Mouse (Mus musculus): ENCODE data around the gene Hmcn2. TPM values are rescaled to one million over a fixed set of nuclear protein-coding genes. Genes with fewer than 3 reads are reported as not detected.

The Hmcn2 gene
- polyA plus RNA-seq, 1 experiment from 2014 or later: 0.12 TPM

DNA sequence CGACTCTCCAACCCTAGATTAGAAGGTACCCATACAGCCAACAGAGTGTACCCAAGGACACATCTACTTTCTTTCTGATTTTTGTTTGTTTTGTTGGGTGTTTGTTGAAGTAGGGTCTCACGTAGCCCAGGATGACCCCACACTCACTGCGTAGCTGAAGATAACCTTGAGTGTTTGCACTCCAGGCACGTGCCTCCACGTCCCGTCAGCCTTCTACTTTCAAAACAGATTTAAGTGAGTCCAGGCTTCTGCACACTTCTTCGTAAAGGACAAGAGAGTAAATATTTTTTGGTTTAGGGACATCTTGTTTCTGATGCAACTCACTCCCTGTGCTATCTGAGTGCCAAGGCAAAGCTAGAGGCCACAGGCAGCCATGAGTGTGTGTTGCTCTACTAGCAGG, 149.0 kb downstream of the Hmcn2 start:
- 91% methylated on average over 7 of the region's 7 CpGs for WGBS
- Histone ChIP-seq H3K27me3 (peaks cover 78% of the 10 kb centered on the region), H3K4me1 (replicated peaks) (peaks cover 10% of the 10 kb centered on the region), H3K27ac (no peak overlapping the region), H3K4me3 (no peak overlapping the region), H3K36me3 (no peaks in the 10 kb centered on the region), H3K9me3 (no peaks in the 10 kb centered on the region), H3K9ac (no peak overlapping the region), H3K4me2 (no peak overlapping the region)
- ATAC-seq (ENCODE audit: low FRiP score): no peak

DNA sequence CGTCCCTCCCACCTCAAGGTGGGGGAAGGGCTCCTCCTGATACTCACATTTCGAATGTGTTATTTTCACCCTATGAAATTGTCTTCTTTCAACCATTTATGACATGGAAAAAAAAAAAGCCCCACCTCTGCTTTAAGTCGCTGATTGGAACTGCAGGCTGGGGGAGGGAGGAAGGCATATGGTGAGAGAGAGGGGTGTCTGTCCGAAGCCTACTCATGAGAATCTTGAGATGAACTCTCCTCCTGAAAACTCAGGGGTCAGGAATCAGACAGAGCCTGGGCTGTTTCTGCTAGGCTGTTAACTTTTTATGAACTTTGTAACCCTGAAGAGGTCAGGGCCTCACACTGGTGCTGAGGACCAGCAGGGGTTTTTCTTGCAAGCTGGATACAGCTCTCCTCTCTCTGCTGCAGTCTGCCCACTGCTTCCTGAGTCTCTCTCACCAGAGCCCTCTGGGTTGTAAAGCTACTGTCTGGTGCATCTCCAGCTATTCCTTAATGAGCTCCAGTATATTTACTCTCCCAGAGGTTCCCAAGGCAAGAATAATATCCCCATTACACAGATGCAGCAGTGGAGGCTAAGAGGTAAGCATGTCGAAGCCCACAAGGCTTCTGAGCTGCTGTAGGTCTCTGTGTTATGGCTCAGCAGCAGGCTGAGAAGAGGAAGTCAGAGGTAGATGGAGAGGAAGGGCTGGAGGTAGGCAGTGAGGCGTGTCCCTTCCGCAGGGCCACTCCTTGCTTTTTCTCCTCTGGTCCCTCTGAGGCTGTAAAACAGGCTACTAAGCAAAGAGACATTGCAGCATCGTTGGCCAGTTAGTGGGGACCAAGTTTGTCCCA, 149.7 kb downstream of the Hmcn2 start:
- Histone ChIP-seq H3K4me2 (no peak overlapping the region), H3K4me1 (replicated peaks) (peaks cover 10% of the 10 kb centered on the region), H3K4me3 (no peak overlapping the region), H3K27ac (no peak overlapping the region), H3K9ac (no peak overlapping the region), H3K9me3 (no peaks in the 10 kb centered on the region), H3K36me3 (no peaks in the 10 kb centered on the region), H3K27me3 (peaks cover 78% of the 10 kb centered on the region)
- 62% methylated on average over 8 of the region's 8 CpGs for WGBS
- ATAC-seq (ENCODE audit: low FRiP score): no peak

DNA sequence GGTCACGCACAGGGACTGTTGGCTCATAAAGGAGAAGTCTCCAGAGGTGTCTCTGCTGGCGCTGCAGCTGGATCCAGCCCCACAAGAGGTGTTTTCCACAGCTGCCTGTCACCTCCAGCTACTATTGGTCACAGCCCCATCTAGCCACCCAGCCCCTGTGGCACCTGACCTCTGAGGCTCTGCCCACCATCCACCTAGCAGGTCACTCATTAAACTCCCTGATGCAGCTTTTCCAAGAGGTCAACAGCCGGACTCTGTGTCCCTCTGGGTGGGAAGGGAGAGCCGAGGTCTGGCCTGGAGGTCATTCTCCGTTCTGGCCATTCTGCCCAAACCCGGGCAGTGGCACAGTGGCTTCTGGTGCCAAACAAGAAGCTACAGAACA, 150.3 kb downstream of the Hmcn2 start:
- H3K27me3 ChIP-seq: peaks cover 78% of the 10 kb centered on the region
- no peaks in the 10 kb centered on the region for H3K9me3 ChIP-seq
- no peak for ATAC-seq (ENCODE audit: low FRiP score)
- WGBS: 85% methylated on average over 6 of the region's 6 CpGs
- no peaks in the 10 kb centered on the region for H3K36me3 ChIP-seq
- H3K4me3 ChIP-seq: no peak overlapping the region
- no peak overlapping the region for H3K4me2 ChIP-seq
- no peak overlapping the region for H3K27ac ChIP-seq
- peaks cover 13% of the 10 kb centered on the region for H3K4me1 ChIP-seq (replicated peaks)
- H3K9ac ChIP-seq: no peak overlapping the region

DNA sequence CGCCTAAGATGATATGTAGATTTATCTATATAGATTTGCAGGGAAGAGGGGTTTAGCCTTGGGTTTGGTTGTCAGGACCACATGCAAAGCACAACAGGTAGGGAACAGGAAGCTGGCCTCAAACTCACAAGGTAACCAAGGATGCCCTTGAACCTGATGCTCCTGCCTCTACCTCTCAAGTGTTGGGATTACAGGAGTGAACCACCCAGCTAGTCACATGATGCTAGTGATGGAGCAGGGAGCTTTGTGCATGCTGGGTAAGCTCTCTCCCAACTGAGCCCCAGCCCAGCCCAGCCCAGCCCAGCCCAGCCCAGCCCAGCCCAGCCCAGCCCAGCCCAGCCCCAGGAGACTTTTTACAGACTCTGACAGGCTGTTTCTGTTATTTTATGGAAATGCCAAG, 153.2 kb downstream of the Hmcn2 start:
- Histone ChIP-seq H3K27me3 (peaks cover 79% of the 10 kb centered on the region), H3K4me1 (replicated peaks) (peaks cover 15% of the 10 kb centered on the region), H3K27ac (no peak overlapping the region), H3K4me2 (no peak overlapping the region), H3K9me3 (no peaks in the 10 kb centered on the region), H3K9ac (no peak overlapping the region), H3K36me3 (no peaks in the 10 kb centered on the region), H3K4me3 (no peak overlapping the region)
- WGBS: 86% methylated on average over 1 of the region's 1 CpGs
- no peak for ATAC-seq (ENCODE audit: low FRiP score)

DNA sequence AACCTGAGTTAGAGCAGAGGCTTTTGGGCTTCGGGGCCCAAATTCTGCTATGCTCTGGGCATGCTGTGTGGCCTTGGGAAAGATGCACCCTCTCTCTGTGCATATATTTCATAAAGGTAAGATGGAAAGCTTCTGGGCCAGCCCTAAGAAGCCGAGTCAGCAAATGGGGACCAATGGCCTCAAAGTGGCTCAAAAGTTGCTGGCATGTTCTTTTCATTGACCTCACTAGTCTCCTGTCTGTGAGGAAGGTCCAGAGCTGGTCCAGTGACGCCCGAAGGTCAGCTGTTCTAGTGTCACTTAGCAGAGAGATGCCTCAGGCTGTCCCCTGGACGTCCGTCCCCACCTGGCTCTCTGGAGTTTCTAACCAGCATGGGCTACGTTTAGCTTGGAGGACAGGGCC, 154.6 kb downstream of the Hmcn2 start:
- no peaks in the 10 kb centered on the region for H3K9me3 ChIP-seq
- H3K36me3 ChIP-seq: no peaks in the 10 kb centered on the region
- no peak for ATAC-seq (ENCODE audit: low FRiP score)
- H3K9ac ChIP-seq: no peak overlapping the region
- WGBS: 75% methylated on average over 7 of the region's 7 CpGs
- H3K4me1 ChIP-seq (replicated peaks): peaks cover 15% of the 10 kb centered on the region
- no peak overlapping the region for H3K4me3 ChIP-seq
- no peak overlapping the region for H3K4me2 ChIP-seq
- no peak overlapping the region for H3K27ac ChIP-seq
- H3K27me3 ChIP-seq: peaks cover 77% of the 10 kb centered on the region

DNA sequence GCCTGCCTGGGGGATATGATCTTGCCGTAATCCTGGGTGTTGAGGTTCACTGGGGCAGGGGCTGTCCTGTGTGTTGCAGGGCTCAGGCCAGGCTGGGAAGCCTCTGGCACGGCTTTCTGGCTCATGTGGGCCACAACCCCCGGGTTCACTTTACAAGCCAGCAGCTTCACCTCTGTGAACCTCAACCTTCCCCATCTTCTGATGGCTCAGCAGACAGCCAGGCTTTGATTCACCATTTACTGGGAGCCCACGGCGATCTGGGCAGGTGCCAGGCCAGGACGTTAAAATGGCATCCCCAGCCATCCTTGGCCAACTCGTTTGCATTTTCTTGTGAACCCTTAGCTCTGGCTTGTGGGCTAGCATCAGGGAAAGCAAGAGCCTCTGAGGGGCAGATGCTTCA, 155.3 kb downstream of the Hmcn2 start:
- Histone ChIP-seq H3K9me3 (no peaks in the 10 kb centered on the region), H3K9ac (peak overlapping the region; percentile 66), H3K27ac (no peak overlapping the region), H3K4me3 (peak overlapping the region; percentile 44), H3K4me1 (replicated peaks) (peaks cover 15% of the 10 kb centered on the region), H3K27me3 (peaks cover 72% of the 10 kb centered on the region), H3K4me2 (peak overlapping the region; percentile 86), H3K36me3 (no peaks in the 10 kb centered on the region)
- no peak for ATAC-seq (ENCODE audit: low FRiP score)
- WGBS: 26% methylated on average over 7 of the region's 7 CpGs

DNA sequence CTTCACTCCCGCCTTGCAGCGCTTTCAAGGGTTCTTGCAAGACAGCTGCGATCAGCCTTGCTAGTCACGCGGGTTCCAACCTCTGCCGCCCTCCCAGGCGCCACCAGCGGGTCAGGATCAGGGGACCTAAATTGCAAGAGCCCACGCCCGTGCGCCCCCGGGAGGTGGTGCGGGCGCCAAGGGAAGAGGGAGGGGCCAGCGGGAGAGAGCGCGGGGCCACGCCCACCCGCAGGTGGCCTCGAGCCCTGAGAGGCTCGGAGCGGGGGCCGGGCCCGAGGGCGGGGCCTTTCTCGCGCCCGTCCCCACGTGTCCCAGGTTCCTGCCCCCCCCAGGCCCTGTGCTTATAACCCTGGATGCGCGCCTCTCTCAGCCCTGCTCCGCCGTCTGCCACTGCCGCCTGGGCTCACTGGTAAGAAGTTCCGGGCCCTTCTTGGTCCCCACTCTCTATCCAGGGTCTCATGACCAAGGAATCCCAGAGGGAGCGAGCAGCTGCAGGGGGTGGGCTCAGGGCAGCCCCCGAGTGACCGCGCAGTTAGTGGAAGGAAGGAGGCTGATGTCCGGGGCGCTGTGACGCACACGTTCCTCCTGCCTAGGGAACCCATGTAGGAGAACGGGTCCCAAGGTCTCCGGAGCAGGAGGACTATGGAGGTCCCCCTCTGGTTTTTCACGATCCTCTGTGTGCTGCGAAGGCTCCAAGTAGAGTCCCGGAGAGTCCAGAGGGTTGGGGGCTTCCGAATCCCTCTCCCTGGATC, 155.9 kb downstream of the Hmcn2 start, which contains the start of gene Ass1:
TSS of gene Ass1 (plus strand) at position 277 of the 752 bp plus-strand sequence.
- Histone ChIP-seq H3K27me3 (peaks cover 72% of the 10 kb centered on the region), H3K4me1 (replicated peaks) (peaks cover 21% of the 10 kb centered on the region), H3K4me3 (peak within 1 kb of the TSS; percentile 44), H3K4me2 (peak within 1 kb of the TSS; percentile 86), H3K36me3 (no peaks in the 10 kb centered on the region), H3K27ac (no peak within 1 kb of the TSS), H3K9ac (peak within 1 kb of the TSS; percentile 66), H3K9me3 (no peaks in the 10 kb centered on the region)
- 1% methylated on average over 41 of the region's 49 CpGs for WGBS
- peak; percentile 62 for ATAC-seq (ENCODE audit: low FRiP score)

DNA sequence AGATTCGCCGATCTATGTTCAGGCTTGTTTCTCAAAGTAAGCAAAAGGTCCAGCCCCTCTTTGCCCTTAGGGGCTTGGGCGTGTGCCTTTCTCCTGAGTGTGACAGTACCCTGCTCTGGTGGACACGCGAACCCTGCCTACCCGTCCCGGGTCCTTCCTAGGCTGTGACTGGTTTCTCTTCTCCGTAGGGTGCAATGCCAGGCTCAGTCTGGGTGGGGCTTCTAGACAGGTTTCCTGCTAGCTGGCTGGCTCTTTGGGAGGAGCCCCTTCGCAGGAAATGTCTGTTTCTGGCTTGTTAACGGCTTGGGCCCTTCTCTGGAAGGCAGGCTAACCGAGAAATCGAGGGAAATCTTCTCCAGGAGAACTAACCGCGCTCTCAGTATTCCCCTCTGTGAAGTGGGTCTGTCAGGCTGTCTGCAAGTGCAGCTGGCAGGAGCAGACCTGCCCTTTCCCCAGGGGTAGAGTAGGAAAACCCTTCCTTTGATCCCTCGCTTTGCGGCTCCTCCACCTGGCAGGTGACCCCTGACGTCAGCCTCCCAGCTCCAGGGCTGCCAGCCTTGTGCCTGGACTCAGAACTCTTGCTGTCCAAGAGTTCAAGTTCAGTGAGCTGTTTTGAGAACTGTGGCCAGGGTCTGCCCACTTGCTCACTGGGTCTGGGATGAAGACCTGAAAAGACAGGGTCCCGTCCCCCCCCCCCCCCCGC, 156.6 kb downstream of the Hmcn2 start:
- H3K4me3 ChIP-seq: peak overlapping the region; percentile 44
- ATAC-seq (ENCODE audit: low FRiP score): no peak
- WGBS: 9% methylated on average over 19 of the region's 19 CpGs
- no peak overlapping the region for H3K27ac ChIP-seq
- H3K4me1 ChIP-seq (replicated peaks): peaks cover 21% of the 10 kb centered on the region
- H3K4me2 ChIP-seq: peak overlapping the region; percentile 86
- peak overlapping the region; percentile 66; the same call in 1 of the 2 replicates for H3K9ac ChIP-seq
- H3K36me3 ChIP-seq: no peaks in the 10 kb centered on the region
- H3K9me3 ChIP-seq: no peaks in the 10 kb centered on the region
- peaks cover 71% of the 10 kb centered on the region for H3K27me3 ChIP-seq

DNA sequence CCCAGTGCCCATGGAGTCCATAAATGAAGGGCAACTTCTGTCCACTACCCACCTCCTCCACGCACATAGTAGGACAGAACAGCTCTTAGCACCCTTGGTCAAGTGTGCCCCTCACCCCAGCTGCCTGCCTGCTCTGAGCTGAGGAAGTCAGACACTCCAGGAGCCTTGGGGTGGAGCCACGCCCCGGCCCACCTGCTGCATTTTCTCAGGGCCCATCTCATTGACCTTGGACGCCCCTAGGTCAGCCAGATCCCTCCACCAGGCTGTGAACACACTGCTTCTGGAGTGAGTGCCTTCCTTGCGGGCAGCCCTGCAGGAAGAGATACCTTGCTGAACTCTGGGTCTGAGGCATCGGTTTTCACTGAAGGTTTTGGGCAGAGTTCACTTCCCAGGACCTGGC, 157.4 kb downstream of the Hmcn2 start:
- Histone ChIP-seq H3K36me3 (no peaks in the 10 kb centered on the region), H3K27me3 (peaks cover 75% of the 10 kb centered on the region), H3K4me3 (no peak overlapping the region), H3K9me3 (no peaks in the 10 kb centered on the region), H3K4me2 (no peak overlapping the region), H3K4me1 (replicated peaks) (peaks cover 27% of the 10 kb centered on the region), H3K9ac (no peak overlapping the region), H3K27ac (no peak overlapping the region)
- 41% methylated on average over 6 of the region's 6 CpGs for WGBS
- no peak for ATAC-seq (ENCODE audit: low FRiP score)

DNA sequence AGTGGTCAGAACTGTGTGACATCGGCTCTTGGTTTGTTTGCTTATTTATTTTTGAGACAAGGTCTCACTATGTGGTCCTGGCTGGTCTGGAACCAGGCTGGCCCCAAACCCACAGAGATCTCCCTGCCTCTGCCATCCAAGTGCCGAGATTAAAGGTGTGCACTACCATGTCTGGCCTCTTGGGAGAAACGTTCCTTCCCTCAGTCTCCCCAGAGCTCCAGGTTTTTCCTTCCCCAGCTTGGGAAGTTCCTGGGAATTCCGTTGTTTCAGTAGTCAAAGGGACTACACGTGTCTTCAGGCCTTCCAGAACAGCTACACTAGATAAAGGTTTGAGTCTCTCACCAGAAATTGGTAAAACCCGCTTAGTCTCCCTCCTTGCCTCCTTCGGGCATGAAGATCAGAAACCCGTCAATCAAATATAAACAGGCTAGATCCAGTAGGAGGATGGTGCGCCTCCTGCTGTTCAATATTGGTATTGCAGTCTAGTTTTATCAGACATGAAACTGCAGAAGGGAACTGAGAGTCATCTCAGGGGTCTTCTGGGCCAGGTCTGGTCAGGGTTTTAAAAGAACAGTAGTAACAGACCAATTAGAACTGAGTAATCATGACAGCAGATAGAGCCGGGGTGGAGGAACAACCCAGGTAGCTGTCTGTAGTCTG, 158.3 kb downstream of the Hmcn2 start:
- H3K4me2 ChIP-seq: no peak overlapping the region
- no peak for ATAC-seq (ENCODE audit: low FRiP score)
- H3K9me3 ChIP-seq: no peaks in the 10 kb centered on the region
- peaks cover 80% of the 10 kb centered on the region for H3K27me3 ChIP-seq
- H3K9ac ChIP-seq: no peak overlapping the region
- H3K27ac ChIP-seq: no peak overlapping the region
- H3K4me1 ChIP-seq (replicated peaks): peaks cover 27% of the 10 kb centered on the region
- no peaks in the 10 kb centered on the region for H3K36me3 ChIP-seq
- WGBS: 48% methylated on average over 10 of the region's 10 CpGs
- H3K4me3 ChIP-seq: no peak overlapping the region

DNA sequence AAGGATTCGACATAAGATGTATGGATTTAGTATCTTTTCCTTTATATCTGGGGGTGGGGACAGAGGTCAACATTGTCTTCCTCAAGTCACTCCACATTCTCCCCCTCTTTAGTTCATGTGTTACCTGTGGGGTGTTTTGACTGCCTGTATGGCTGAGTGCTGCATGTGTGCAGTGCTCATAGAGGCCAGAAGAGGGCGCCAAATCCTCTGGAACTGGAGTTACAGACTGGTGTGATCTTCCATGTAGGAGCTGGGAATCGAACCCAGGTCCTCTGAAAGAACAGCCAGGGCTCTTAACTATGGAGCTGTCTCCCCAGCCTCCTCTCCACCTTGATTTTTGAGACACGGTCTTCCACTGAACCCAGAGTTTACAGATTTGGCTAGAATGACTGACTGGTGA, 159.7 kb downstream of the Hmcn2 start:
- Histone ChIP-seq H3K4me3 (no peak overlapping the region), H3K4me1 (replicated peaks) (peaks cover 27% of the 10 kb centered on the region), H3K36me3 (no peaks in the 10 kb centered on the region), H3K9ac (no peak overlapping the region), H3K27me3 (peaks cover 76% of the 10 kb centered on the region), H3K4me2 (no peak overlapping the region), H3K27ac (no peak overlapping the region), H3K9me3 (no peaks in the 10 kb centered on the region)
- 73% methylated on average over 4 of the region's 4 CpGs for WGBS
- ATAC-seq (ENCODE audit: low FRiP score): no peak

DNA sequence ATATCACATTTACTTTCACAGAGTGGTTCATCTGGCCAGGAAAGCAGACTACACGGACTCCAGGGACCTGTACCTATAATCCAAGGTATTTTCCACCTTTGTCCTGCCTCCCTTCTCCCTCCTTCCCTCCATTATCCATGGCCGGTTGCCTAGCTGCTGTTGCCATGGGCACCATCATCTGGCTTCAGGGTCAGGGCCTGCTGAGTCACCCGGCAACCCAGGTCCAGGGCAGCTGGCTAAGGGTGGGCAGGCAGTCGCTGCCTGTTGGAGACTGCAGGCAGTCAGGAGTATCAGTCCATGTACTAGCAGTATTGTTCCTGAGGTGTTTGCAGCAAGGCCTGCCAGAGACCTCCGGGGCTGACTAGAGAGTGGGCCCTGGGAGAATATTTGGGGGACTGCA, 160.5 kb downstream of the Hmcn2 start:
- Histone ChIP-seq H3K4me1 (replicated peaks) (peaks cover 23% of the 10 kb centered on the region), H3K9ac (0 out of 2 replicates have a peak overlapping the region, but pooled peaks have one; percentile 35), H3K4me3 (no peak overlapping the region), H3K27me3 (peaks cover 76% of the 10 kb centered on the region), H3K36me3 (no peaks in the 10 kb centered on the region), H3K27ac (peak overlapping the region; percentile 30; the same call in 1 of the 2 replicates), H3K9me3 (no peaks in the 10 kb centered on the region), H3K4me2 (no peak overlapping the region)
- no peak for ATAC-seq (ENCODE audit: low FRiP score)
- 40% methylated on average over 5 of the region's 5 CpGs for WGBS
